Mouse (Mus musculus) central nervous system, embryonic 14 days (tissue): Measurements from ENCODE around the gene Gm13287. TPM values are rescaled to one million over a fixed set of nuclear protein-coding genes. Genes with fewer than 3 reads are reported as not detected.

Experiments used
- polyA plus RNA-seq: library from polyadenylated mRNA; depleted of rRNA; stranded (reverse); fragments of >200 nt; gene quantifications from 2 replicates; pipeline ENCODE4 v1.2.3, GENCODE M21; 2012; rRNA removed

The Gm13287 gene
- polyA plus RNA-seq, 1 experiment, result not detected

Other genes with a start within 250 kb of the Gm13287 start
- not detected in 2 replicates for gene Ifna15, start 245.0 kb upstream of the Gm13287 start, polyA plus RNA-seq
- not detected in 2 replicates for gene Ifna14, start 231.5 kb upstream of the Gm13287 start, polyA plus RNA-seq
- not detected in 2 replicates for gene Ifna9, start 210.9 kb upstream of the Gm13287 start, polyA plus RNA-seq
- not detected in 2 replicates for gene Ifna12, start 199.9 kb upstream of the Gm13287 start, polyA plus RNA-seq
- gene C87499, start 168.8 kb upstream of the Gm13287 start, polyA plus RNA-seq, result not detected in 2 replicates
- gene Ifna13, start 158.8 kb upstream of the Gm13287 start, polyA plus RNA-seq, result not detected in 2 replicates
- not detected in 2 replicates for gene Ifna16, start 126.3 kb upstream of the Gm13287 start, polyA plus RNA-seq
- not detected in 2 replicates for gene Ifna2, start 119.3 kb upstream of the Gm13287 start, polyA plus RNA-seq
- not detected in 2 replicates for gene Ifnab, start 111.9 kb upstream of the Gm13287 start, polyA plus RNA-seq
- 1.2 and 1.6 TPM in 2 replicates for gene Gm26566, start 81.4 kb upstream of the Gm13287 start, polyA plus RNA-seq
- gene Klhl9, start 80.8 kb upstream of the Gm13287 start, polyA plus RNA-seq, result 43.1 and 44.2 TPM in 2 replicates
- gene Gm13271, start 48.4 kb upstream of the Gm13287 start, polyA plus RNA-seq, result not detected in 2 replicates
- gene Gm13283, start 43.1 kb upstream of the Gm13287 start, polyA plus RNA-seq, result 0.06 TPM in 1 of 2 replicates, not detected in the other
- gene Gm13290, start 29.4 kb upstream of the Gm13287 start, polyA plus RNA-seq, result not detected in 2 replicates
- not detected in 2 replicates for gene Gm13289, start 26.3 kb upstream of the Gm13287 start, polyA plus RNA-seq
- not detected in 2 replicates for gene Gm13272, start 23.4 kb upstream of the Gm13287 start, polyA plus RNA-seq
- not detected in 2 replicates for gene Ifnz, start 21.1 kb upstream of the Gm13287 start, polyA plus RNA-seq
- gene Gm13276, start 17.5 kb upstream of the Gm13287 start, polyA plus RNA-seq, result not detected in 2 replicates
- not detected in 2 replicates for gene Gm13277, start 14.6 kb upstream of the Gm13287 start, polyA plus RNA-seq
- gene Gm13278, start 11.7 kb upstream of the Gm13287 start, polyA plus RNA-seq, result not detected in 2 replicates
- not detected in 2 replicates for gene Gm13275, start 8.8 kb upstream of the Gm13287 start, polyA plus RNA-seq
- not detected in 2 replicates for gene Gm13279, start 5.9 kb upstream of the Gm13287 start, polyA plus RNA-seq
- not detected in 2 replicates for gene Gm13285, start 3.6 kb upstream of the Gm13287 start, polyA plus RNA-seq
- 0.01 TPM in 1 of 2 replicates, not detected in the other for gene Gm13288, start 2.3 kb downstream of the Gm13287 start, polyA plus RNA-seq
- not detected in 2 replicates for gene Ifna7, start 13.0 kb downstream of the Gm13287 start, polyA plus RNA-seq
- not detected in 2 replicates for gene Ifna11, start 16.7 kb downstream of the Gm13287 start, polyA plus RNA-seq
- gene Ifna6, start 24.2 kb downstream of the Gm13287 start, polyA plus RNA-seq, result not detected in 2 replicates
- gene Ifna5, start 32.3 kb downstream of the Gm13287 start, polyA plus RNA-seq, result not detected in 2 replicates
- not detected in 2 replicates for gene Ifna4, start 38.6 kb downstream of the Gm13287 start, polyA plus RNA-seq
- not detected in 2 replicates for gene Ifna1, start 46.8 kb downstream of the Gm13287 start, polyA plus RNA-seq
- not detected in 2 replicates for gene Ifne, start 76.9 kb downstream of the Gm13287 start, polyA plus RNA-seq